Mouse (Mus musculus): ENCODE measurements around the gene Tenm2.

DNA sequence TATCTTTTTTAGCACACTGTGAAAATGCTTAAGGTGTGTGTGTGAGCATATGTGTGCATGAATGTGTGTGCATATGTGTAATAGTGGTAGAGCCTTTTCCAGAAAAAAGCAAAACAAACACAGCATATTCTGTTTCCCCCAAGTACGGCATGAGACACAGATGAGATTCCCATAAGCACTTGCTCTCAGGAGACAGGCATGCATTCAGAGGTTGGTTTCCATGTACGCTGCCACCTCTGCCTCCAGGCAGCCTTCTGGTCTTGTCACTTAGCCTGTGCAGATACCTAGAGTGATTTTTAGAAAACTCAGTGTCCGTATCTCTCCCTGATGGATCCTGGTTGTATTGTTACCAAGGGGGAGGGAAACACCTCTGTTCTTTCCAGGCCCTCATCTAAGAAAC lies 1013.7 kb downstream of the Tenm2 start:
- TF ChIP-seq EP300 (IDR thresholded peaks at IDR 0.05; ENCODE audit: low read depth) (no peak), CTCF (IDR thresholded peaks at IDR 0.05; ENCODE audit: low read depth) (no peak)
